Mouse (Mus musculus) bone marrow, adult 2 months (tissue): ENCODE results near the gene Pafah1b2.

Experiments
- CTCF ChIP-seq: fragments of 200-500 bp; IDR thresholded peaks from 2 replicates; pipeline ENCODE4 v1.5.1; 2011; ENCODE audit warnings: low read length, control low read depth; ENCODE audit not compliant: control insufficient read depth, insufficient read depth
- POLR2A ChIP-seq: fragments of 200-500 bp; IDR thresholded peaks from 2 replicates; pipeline ENCODE4 v1.6.1; 2011; ENCODE audit warnings: low read depth, mild to moderate bottlenecking, control low read depth, low read length, borderline replicate concordance; ENCODE audit not compliant: control insufficient read depth

DNA sequence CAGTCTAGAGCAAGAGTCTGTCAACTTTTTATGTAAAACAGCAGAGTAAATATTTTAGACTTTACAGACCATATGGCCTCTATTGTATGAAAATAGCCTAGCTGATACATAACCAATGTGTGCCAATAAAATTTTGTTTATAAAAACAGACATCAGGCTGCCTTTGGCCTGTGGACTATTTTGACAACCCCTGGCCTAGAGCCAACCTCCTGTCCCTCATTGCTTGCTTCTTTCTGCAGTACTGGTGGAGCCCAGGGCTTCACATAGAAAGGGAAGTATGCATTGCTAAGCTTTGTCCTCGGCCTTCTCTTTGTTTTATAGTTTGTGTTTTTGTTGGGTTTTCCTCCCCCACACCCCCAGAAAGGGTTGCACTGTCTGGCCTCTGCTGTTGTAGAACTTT is 80.5 kb downstream of the Pafah1b2 start:
- TF ChIP-seq CTCF, result no peak
- TF ChIP-seq POLR2A, result no peak
